Mouse (Mus musculus): ENCODE data around the gene Axl. TPM values are rescaled to one million over a fixed set of nuclear protein-coding genes. Genes with fewer than 3 reads are reported as not detected.

The Axl gene
- polyA plus RNA-seq, 1 experiment from 2014 or later: 76.0 TPM

DNA sequence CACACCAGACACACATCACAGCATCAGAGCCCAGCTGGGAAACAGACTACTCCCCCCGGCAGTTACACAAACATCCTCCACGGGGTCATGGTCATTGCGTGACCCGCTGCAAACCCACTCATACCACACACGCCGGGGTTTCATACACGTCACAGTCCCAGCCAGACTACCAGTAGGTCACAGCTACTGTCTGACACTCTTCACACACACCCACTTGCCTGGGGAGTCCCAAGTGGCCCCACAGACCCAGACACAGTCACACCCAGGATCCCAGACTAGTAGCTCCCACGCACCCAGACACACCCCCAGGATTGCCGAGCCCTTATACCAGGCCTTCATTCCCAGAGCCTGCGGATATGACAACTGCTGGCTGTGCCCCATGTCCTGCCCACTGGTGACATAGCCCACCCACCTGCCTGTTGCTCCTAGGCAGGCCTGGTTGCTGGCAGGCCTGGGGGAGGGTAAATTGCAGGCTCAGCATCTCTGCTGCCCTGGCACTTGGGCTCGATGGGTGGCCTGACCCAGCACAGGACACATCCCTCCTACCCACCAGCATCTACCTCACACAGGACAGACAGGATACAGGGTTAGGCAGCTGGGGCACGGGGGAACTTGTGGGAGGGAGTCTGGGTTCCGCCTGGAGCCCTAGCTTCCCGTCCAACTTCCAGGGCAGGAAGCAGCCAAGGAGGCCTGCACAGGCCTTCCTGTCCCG, 80.8 kb downstream of the Axl start:
- no peak for ATAC-seq (ENCODE audit: insufficient number of reproducible peaks, insufficient read depth, low FRiP score, low TSS enrichment)
- Histone ChIP-seq H3K9ac (0 out of 2 replicates have a peak overlapping the region, but pooled peaks have one; percentile 26), H3K4me2 (replicated peaks) (no peak overlapping the region), H3K9me3 (no peaks in the 10 kb centered on the region), H3K36me3 (peaks cover under 1% of the 10 kb centered on the region), H3K27ac (peak overlapping the region; percentile 59; the same call in 1 of the 2 replicates), H3K27me3 (peaks cover 18% of the 10 kb centered on the region), H3K4me3 (no peak overlapping the region), H3K4me1 (peaks cover 49% of the 10 kb centered on the region)
- 45% methylated on average over 15 of the region's 15 CpGs for WGBS

Small RNAs within 50 kb of the gene (microRNA-seq; reads per million reads assigned to microRNA genes)
- gene Gm24865: not detected

Other genes with a start within 250 kb of the Axl start
- gene Ceacam2, start 248.8 kb downstream of the Axl start, polyA plus RNA-seq (2016; fragmentation: Nextera tagmentation; extraction: Ambion mirVana): 0.06 TPM in 1 of 2 replicates, not detected in the other
- gene Erich4, start 172.8 kb downstream of the Axl start, polyA plus RNA-seq (2016; fragmentation: Nextera tagmentation; extraction: Ambion mirVana): not detected in 2 replicates
- gene Dmac2, start 169.3 kb downstream of the Axl start, polyA plus RNA-seq (2016; fragmentation: Nextera tagmentation; extraction: Ambion mirVana): 39.0 and 40.5 TPM in 2 replicates
- gene B3gnt8, start 162.1 kb downstream of the Axl start, polyA plus RNA-seq (2016; fragmentation: Nextera tagmentation; extraction: Ambion mirVana): 3.4 and 3.6 TPM in 2 replicates
- 59.2 and 63.6 TPM in 2 replicates for gene Bckdha, start 129.7 kb downstream of the Axl start, polyA plus RNA-seq (2016; fragmentation: Nextera tagmentation; extraction: Ambion mirVana)
- 75.6 and 80.6 TPM in 2 replicates for gene Exosc5, start 129.5 kb downstream of the Axl start, polyA plus RNA-seq (2016; fragmentation: Nextera tagmentation; extraction: Ambion mirVana)
- 3.7 and 3.8 TPM in 2 replicates for gene Tmem91, start 113.5 kb downstream of the Axl start, polyA plus RNA-seq (2016; fragmentation: Nextera tagmentation; extraction: Ambion mirVana)
- 27.8 and 28.7 TPM in 2 replicates for gene B9d2, start 107.9 kb downstream of the Axl start, polyA plus RNA-seq (2016; fragmentation: Nextera tagmentation; extraction: Ambion mirVana)
- 2.5 and 3.6 TPM in 2 replicates for gene Tgfb1, start 101.7 kb downstream of the Axl start, polyA plus RNA-seq (2016; fragmentation: Nextera tagmentation; extraction: Ambion mirVana)
- gene Ccdc97, start 69.6 kb downstream of the Axl start, polyA plus RNA-seq (2016; fragmentation: Nextera tagmentation; extraction: Ambion mirVana): 23.7 and 24.6 TPM in 2 replicates
- gene Hnrnpul1, start 33.9 kb downstream of the Axl start, polyA plus RNA-seq (2016; fragmentation: Nextera tagmentation; extraction: Ambion mirVana): 68.1 and 72.8 TPM in 2 replicates
- 4.2 and 5.3 TPM in 2 replicates for gene Cyp2s1, start 28.2 kb upstream of the Axl start, polyA plus RNA-seq (2016; fragmentation: Nextera tagmentation; extraction: Ambion mirVana)
- gene Cyp2b10, start 108.9 kb upstream of the Axl start, polyA plus RNA-seq (2016; fragmentation: Nextera tagmentation; extraction: Ambion mirVana): not detected in 2 replicates

All from embryonic facial prominence, embryonic 12.5 days (tissue).